Mouse (Mus musculus) lung, postnatal 0 days (tissue): ENCODE measurements at regions not wholly inside any gene's neighbourhood (a gene's known extent, or its start where the extent isn't known, plus 50 kb on each side); places are given as distances from the start of the nearest gene placed in this dataset.
A peak's percentile ranks its signal among the peaks of the same experiment; 100 is the strongest.
"Not testable (repeated sequence)": the region's sequence is repeated elsewhere in the genome, so short reads cannot be mapped to it uniquely, and the experiment has no call there.

ENCODE experiments used
- ATAC-seq: fragments of 200-750 bp; cut with Nextera tagmentation; 2 replicates; pipeline ENCODE4 v1.8.0; 2017; ENCODE audit warnings: moderate library complexity
- DNase-seq: peaks from one replicate; pipeline ENCODE4 v3.0.0-alpha.2; 2016; ENCODE audit warnings: low spot score
- H3K27ac ChIP-seq: fragments of 300-500 bp; sonication (generic); 2 replicates; pipeline ENCODE4 v1.5.1; 2014; ENCODE audit warnings: antibody characterized with exemption, mild to moderate bottlenecking, low read length, mixed read lengths
- H3K27me3 ChIP-seq: fragments of 300-500 bp; sonication (generic); replicated peaks from 2 replicates; pipeline ENCODE4 v1.6.1; 2014; ENCODE audit warnings: low read length, mixed read lengths; ENCODE audit not compliant: insufficient read depth
- H3K36me3 ChIP-seq: fragments of 300-500 bp; sonication (generic); 2 replicates; pipeline ENCODE4 v1.6.1; 2014; ENCODE audit warnings: low read length, mixed read lengths; ENCODE audit not compliant: insufficient read depth
- H3K4me1 ChIP-seq: fragments of 300-500 bp; sonication (generic); 2 replicates; pipeline ENCODE4 v1.6.1; 2014; ENCODE audit warnings: antibody characterized with exemption, low read depth, low read length, mixed read lengths; ENCODE audit not compliant: insufficient read depth
- H3K4me2 ChIP-seq: fragments of 300-500 bp; sonication (generic); replicated peaks from 2 replicates; pipeline ENCODE4 v1.6.1; 2014; ENCODE audit warnings: low read depth, mild to moderate bottlenecking, low read length, moderate library complexity, mixed read lengths
- H3K4me3 ChIP-seq: fragments of 300-500 bp; sonication (generic); 2 replicates; pipeline ENCODE4 v1.5.1; 2014; ENCODE audit warnings: low read depth, low read length
- H3K9ac ChIP-seq: fragments of 300-500 bp; sonication (generic); replicated peaks from 2 replicates; pipeline ENCODE4 v1.6.1; 2014; ENCODE audit warnings: low read depth, mild to moderate bottlenecking
- H3K9me3 ChIP-seq: fragments of 300-500 bp; sonication (generic); 2 replicates; pipeline ENCODE4 v1.6.1; 2016; ENCODE audit warnings: low read length, mixed read lengths
- CTCF ChIP-seq: IDR thresholded peaks from 2 replicates; pipeline ENCODE4 v1.5.1; 2016; ENCODE audit warnings: antibody characterized with exemption, mild to moderate bottlenecking
- EP300 ChIP-seq: IDR thresholded peaks from 2 replicates; pipeline ENCODE4 v1.6.1; 2016; ENCODE audit warnings: antibody characterized with exemption, mild to moderate bottlenecking, control low read depth
- WGBS: fragments of 180-500 bp; shearing (Covaris S2); extraction: QIAGEN DNeasy Blood & Tissue Kit; methylation state at CpG from one replicate; pipeline ENCODE4 v1.1.7; 2014; 5-methylcytosine and 5-hydroxymethylcytosine counted together

- Histone ChIP-seq H3K4me2 (no peak overlapping the region), H3K27me3 (no peaks in the 10 kb centered on the region), H3K27ac (no peak overlapping the region), H3K4me1 (no peaks in the 10 kb centered on the region), H3K9ac (no peak overlapping the region), H3K9me3 (no peaks in the 10 kb centered on the region), H3K36me3 (no peaks in the 10 kb centered on the region), H3K4me3 (no peak overlapping the region)
- no peak for TF ChIP-seq EP300
- TF ChIP-seq CTCF: no peak
- 52% methylated on average over 4 of the region's 4 CpGs for WGBS
- DNase-seq (no peak), ATAC-seq (no peak)
These were observed 1345.4 kb downstream of the Zfp704 start for GRCm38 (mm10) chr3:8264366-8265033.

- ATAC-seq (no peak), DNase-seq (no peak)
- Histone ChIP-seq H3K9ac (no peak overlapping the region), H3K9me3 (no peaks in the 10 kb centered on the region), H3K4me3 (no peak overlapping the region), H3K27me3 (no peaks in the 10 kb centered on the region), H3K36me3 (no peaks in the 10 kb centered on the region), H3K4me1 (no peaks in the 10 kb centered on the region), H3K27ac (no peak overlapping the region), H3K4me2 (no peak overlapping the region)
- no peak for TF ChIP-seq EP300
- TF ChIP-seq CTCF: no peak
These were observed 1352.6 kb downstream of the Zfp704 start for GRCm38 (mm10) chr3:8257293-8257692.

GRCm38 (mm10) chr3:8252311-8252710 lies 1357.6 kb downstream of the Zfp704 start:
- Histone ChIP-seq H3K4me3 (no peak overlapping the region), H3K9ac (no peak overlapping the region), H3K9me3 (no peaks in the 10 kb centered on the region), H3K4me1 (no peaks in the 10 kb centered on the region), H3K4me2 (no peak overlapping the region), H3K27me3 (no peaks in the 10 kb centered on the region), H3K36me3 (no peaks in the 10 kb centered on the region), H3K27ac (no peak overlapping the region)
- TF ChIP-seq EP300: no peak
- TF ChIP-seq CTCF: no peak
- 68% methylated on average over 2 of the region's 2 CpGs for WGBS
- no peak for DNase-seq
- ATAC-seq: no peak

GRCm38 (mm10) chr3:8248911-8249310 lies 1361.0 kb downstream of the Zfp704 start:
- no peak overlapping the region for H3K4me2 ChIP-seq
- H3K36me3 ChIP-seq: no peaks in the 10 kb centered on the region
- no peaks in the 10 kb centered on the region for H3K9me3 ChIP-seq
- no peak overlapping the region for H3K27ac ChIP-seq
- no peaks in the 10 kb centered on the region for H3K4me1 ChIP-seq
- H3K4me3 ChIP-seq: no peak overlapping the region
- no peak for TF ChIP-seq EP300
- no peak for TF ChIP-seq CTCF
- H3K27me3 ChIP-seq: no peaks in the 10 kb centered on the region
- ATAC-seq: no peak
- no peak for DNase-seq
- 60% methylated on average over 1 of the region's 1 CpGs for WGBS
- H3K9ac ChIP-seq: no peak overlapping the region

GRCm38 (mm10) chr3:8245822-8246221 lies 1364.1 kb downstream of the Zfp704 start:
- not testable (repeated sequence) for H3K9ac ChIP-seq, ATAC-seq, H3K4me3 ChIP-seq, DNase-seq, H3K4me2 ChIP-seq, H3K9me3 ChIP-seq, H3K36me3 ChIP-seq, H3K27ac ChIP-seq, H3K27me3 ChIP-seq, H3K4me1 ChIP-seq
- WGBS: 21% methylated on average over 1 of the region's 1 CpGs

GRCm38 (mm10) chr3:8245195-8245789 lies 1364.6 kb downstream of the Zfp704 start:
- peak; percentile 81 for ATAC-seq
- WGBS: 63% methylated on average over 2 of the region's 2 CpGs
- not testable (repeated sequence) for H3K4me3 ChIP-seq, H3K9me3 ChIP-seq, H3K4me1 ChIP-seq, H3K27me3 ChIP-seq, H3K4me2 ChIP-seq, H3K27ac ChIP-seq, H3K36me3 ChIP-seq, H3K9ac ChIP-seq
- DNase-seq: peak; percentile 86

- WGBS: 84% methylated on average over 4 of the region's 4 CpGs
- H3K4me2 ChIP-seq, H3K36me3 ChIP-seq, H3K4me1 ChIP-seq, H3K9me3 ChIP-seq, H3K9ac ChIP-seq, H3K4me3 ChIP-seq, ATAC-seq, H3K27ac ChIP-seq, H3K27me3 ChIP-seq: not testable (repeated sequence)
- DNase-seq: peak; percentile 53
These were observed 1365.2 kb downstream of the Zfp704 start for GRCm38 (mm10) chr3:8244526-8245194.
